Mouse (Mus musculus): ENCODE data around the gene Gm7347. TPM values are rescaled to one million over a fixed set of nuclear protein-coding genes. Genes with fewer than 3 reads are reported as not detected.

Gene Gm7347
- polyA plus RNA-seq, 1 experiment from 2014 or later = 0.09 TPM

Other genes starting within 250 kb of the Gm7347 start
- not detected in 2 replicates for gene Gm21663, start 116.2 kb downstream of the Gm7347 start, polyA plus RNA-seq (2015; fragmentation: Nextera tagmentation; extraction: Ambion mirVana)
- gene Gm21671, start 104.2 kb downstream of the Gm7347 start, polyA plus RNA-seq (2015; fragmentation: Nextera tagmentation; extraction: Ambion mirVana) = 0.10 and 0.18 TPM in 2 replicates
- 0.21 and 0.30 TPM in 2 replicates for gene Gm21680, start 85.9 kb downstream of the Gm7347 start, polyA plus RNA-seq (2015; fragmentation: Nextera tagmentation; extraction: Ambion mirVana)
- gene Gm21698, start 69.9 kb downstream of the Gm7347 start, polyA plus RNA-seq (2015; fragmentation: Nextera tagmentation; extraction: Ambion mirVana) = 0.21 and 0.37 TPM in 2 replicates
- gene Gm1979, start 53.8 kb downstream of the Gm7347 start, polyA plus RNA-seq (2015; fragmentation: Nextera tagmentation; extraction: Ambion mirVana) = 0.31 and 0.33 TPM in 2 replicates
- 0.09 and 0.10 TPM in 2 replicates for gene Gm5862, start 35.7 kb downstream of the Gm7347 start, polyA plus RNA-seq (2015; fragmentation: Nextera tagmentation; extraction: Ambion mirVana)
- gene Speer4a, start 19.0 kb downstream of the Gm7347 start, polyA plus RNA-seq (2015; fragmentation: Nextera tagmentation; extraction: Ambion mirVana) = 0.14 and 0.18 TPM in 2 replicates
- gene Gm10471, start 30.7 kb upstream of the Gm7347 start, polyA plus RNA-seq (2015; fragmentation: Nextera tagmentation; extraction: Ambion mirVana) = 0.12 and 0.21 TPM in 2 replicates
- 0.48 TPM in 1 of 2 replicates, not detected in the other for gene 5031410I06Rik, start 46.8 kb upstream of the Gm7347 start, polyA plus RNA-seq (2015; fragmentation: Nextera tagmentation; extraction: Ambion mirVana)
- gene Gm10220, start 62.8 kb upstream of the Gm7347 start, polyA plus RNA-seq (2015; fragmentation: Nextera tagmentation; extraction: Ambion mirVana) = 0.10 and 0.14 TPM in 2 replicates
- gene Gm7361, start 199.1 kb upstream of the Gm7347 start, polyA plus RNA-seq (2015; fragmentation: Nextera tagmentation; extraction: Ambion mirVana) = 0.21 and 0.35 TPM in 2 replicates

Measured in hindbrain, embryonic 15.5 days (tissue).